Mouse (Mus musculus) forebrain, embryonic 13.5 days (tissue): Measurements from ENCODE around the gene Slc35b2. TPM values are rescaled to one million over a fixed set of nuclear protein-coding genes. Genes with fewer than 3 reads are reported as not detected.

Experiments used
- ATAC-seq: fragments of 200-750 bp; cut with Nextera tagmentation; 2 replicates; pipeline ENCODE4 v1.8.0; 2017
- H3K27ac ChIP-seq: fragments of 300-500 bp; sonication (generic); 2 replicates; pipeline ENCODE4 v1.5.1; 2015; ENCODE audit warnings: inconsistent platforms, mild to moderate bottlenecking, moderate library complexity
- H3K27me3 ChIP-seq: fragments of 300-500 bp; sonication (generic); 2 replicates; pipeline ENCODE4 v1.6.1; 2015; ENCODE audit warnings: mild to moderate bottlenecking, inconsistent platforms
- H3K36me3 ChIP-seq: fragments of 300-500 bp; sonication (generic); 2 replicates; pipeline ENCODE4 v1.6.1; 2015; ENCODE audit warnings: mild to moderate bottlenecking, inconsistent platforms; ENCODE audit not compliant: poor library complexity, severe bottlenecking
- H3K4me1 ChIP-seq: fragments of 300-500 bp; sonication (generic); 2 replicates; pipeline ENCODE4 v1.6.1; 2015; ENCODE audit warnings: inconsistent platforms
- H3K4me2 ChIP-seq: fragments of 300-500 bp; sonication (generic); 2 replicates; pipeline ENCODE4 v1.6.1; 2015; ENCODE audit warnings: inconsistent platforms, mild to moderate bottlenecking, moderate library complexity
- H3K4me3 ChIP-seq: fragments of 300-500 bp; sonication (generic); 2 replicates; pipeline ENCODE4 v1.5.1; 2015; ENCODE audit warnings: mild to moderate bottlenecking, inconsistent platforms
- H3K9ac ChIP-seq: fragments of 300-500 bp; sonication (generic); 2 replicates; pipeline ENCODE4 v1.6.1; 2015; ENCODE audit warnings: mild to moderate bottlenecking, inconsistent platforms
- H3K9me3 ChIP-seq: fragments of 300-500 bp; sonication (generic); replicated peaks from 2 replicates; pipeline ENCODE4 v1.6.1; 2016; ENCODE audit warnings: inconsistent platforms
- WGBS: fragments of 180-500 bp; shearing (Covaris S2); methylation state at CpG from one replicate; pipeline ENCODE4 v1.1.7; 2015; 5-methylcytosine and 5-hydroxymethylcytosine counted together
- polyA plus RNA-seq: library from polyadenylated mRNA; unstranded; fragments of >200 nt; fragmentation: Nextera tagmentation; extraction: Ambion mirVana; gene quantifications from 2 replicates; pipeline ENCODE4 v1.2.1, GENCODE M21; 2015

Gene Slc35b2
- 89.1 and 107 TPM in 2 replicates for polyA plus RNA-seq

GRCm38 (mm10) chr17:45563655-45564530, at the start of gene Slc35b2:
TSS of gene Slc35b2 (plus strand) at chr17:45563874.
- Histone ChIP-seq H3K36me3 (peaks cover 35% of the 10 kb centered on the region), H3K27ac (peak within 1 kb of the TSS; percentile 78), H3K27me3 (no peaks in the 10 kb centered on the region), H3K4me2 (peak within 1 kb of the TSS; percentile 98), H3K4me1 (peaks cover 38% of the 10 kb centered on the region), H3K9me3 (no peaks in the 10 kb centered on the region), H3K9ac (peak within 1 kb of the TSS; percentile 94), H3K4me3 (peak within 1 kb of the TSS; percentile 80)
- WGBS, result under 1% methylated on average over 57 of the region's 61 CpGs
- peak; percentile 87 for ATAC-seq

- WGBS, result 56% methylated on average over 15 of the region's 15 CpGs
- Histone ChIP-seq H3K9me3 (no peaks in the 10 kb centered on the region), H3K27ac (no peak overlapping the region), H3K4me3 (no peak overlapping the region), H3K4me2 (no peak overlapping the region), H3K36me3 (peaks cover 51% of the 10 kb centered on the region), H3K4me1 (peaks cover 3% of the 10 kb centered on the region; the same call in 1 of the 2 replicates), H3K9ac (no peak overlapping the region), H3K27me3 (no peaks in the 10 kb centered on the region)
- ATAC-seq, result no peak
Measured at GRCm38 (mm10) chr17:45515204-45515726, 48.4 kb upstream of the Slc35b2 start.

- 89% methylated on average over 10 of the region's 10 CpGs for WGBS
- Histone ChIP-seq H3K4me3 (no peak overlapping the region), H3K27me3 (no peaks in the 10 kb centered on the region), H3K4me1 (peaks cover 3% of the 10 kb centered on the region; the same call in 1 of the 2 replicates), H3K36me3 (peaks cover 49% of the 10 kb centered on the region), H3K9me3 (no peaks in the 10 kb centered on the region), H3K4me2 (no peak overlapping the region), H3K9ac (no peak overlapping the region), H3K27ac (no peak overlapping the region)
- ATAC-seq, result no peak
Measured at GRCm38 (mm10) chr17:45515806-45516205, 47.9 kb upstream of the Slc35b2 start.

GRCm38 (mm10) chr17:45516488-45516887, 47.2 kb upstream of the Slc35b2 start:
- Histone ChIP-seq H3K4me2 (no peak overlapping the region), H3K36me3 (peaks cover 44% of the 10 kb centered on the region), H3K9me3 (no peaks in the 10 kb centered on the region), H3K9ac (0 out of 2 replicates have a peak overlapping the region, but pooled peaks have one; percentile 16), H3K4me3 (no peak overlapping the region), H3K27me3 (no peaks in the 10 kb centered on the region), H3K4me1 (peaks cover 3% of the 10 kb centered on the region; the same call in 1 of the 2 replicates), H3K27ac (no peak overlapping the region)
- 55% methylated on average over 8 of the region's 8 CpGs for WGBS
- ATAC-seq, result peak; percentile 61

- no peak overlapping the region for H3K27ac ChIP-seq
- H3K9ac ChIP-seq, result 0 out of 2 replicates have a peak overlapping the region, but pooled peaks have one; percentile 16
- peaks cover 44% of the 10 kb centered on the region for H3K36me3 ChIP-seq
- H3K4me2 ChIP-seq, result no peak overlapping the region
- peaks cover 3% of the 10 kb centered on the region; the same call in 1 of the 2 replicates for H3K4me1 ChIP-seq
- H3K4me3 ChIP-seq, result no peak overlapping the region
- 93% methylated on average over 21 of the region's 21 CpGs for WGBS
- ATAC-seq, result no peak; the same call in 1 of the 2 replicates
- H3K27me3 ChIP-seq, result no peaks in the 10 kb centered on the region
- H3K9me3 ChIP-seq, result no peaks in the 10 kb centered on the region
Measured at GRCm38 (mm10) chr17:45517135-45517534, 46.5 kb upstream of the Slc35b2 start.

GRCm38 (mm10) chr17:45517549-45518215, 46.0 kb upstream of the Slc35b2 start:
- no peak overlapping the region for H3K27ac ChIP-seq
- WGBS, result 88% methylated on average over 28 of the region's 28 CpGs
- ATAC-seq, result no peak
- H3K9me3 ChIP-seq, result no peaks in the 10 kb centered on the region
- H3K27me3 ChIP-seq, result no peaks in the 10 kb centered on the region
- H3K36me3 ChIP-seq, result peaks cover 44% of the 10 kb centered on the region
- no peak overlapping the region for H3K4me3 ChIP-seq
- no peak overlapping the region for H3K4me2 ChIP-seq
- no peak overlapping the region for H3K9ac ChIP-seq
- peaks cover 7% of the 10 kb centered on the region for H3K4me1 ChIP-seq

GRCm38 (mm10) chr17:45518766-45519475, 44.8 kb upstream of the Slc35b2 start:
- 85% methylated on average over 12 of the region's 12 CpGs for WGBS
- peak overlapping the region; percentile 35 for H3K27ac ChIP-seq
- H3K4me3 ChIP-seq, result no peak overlapping the region
- H3K9ac ChIP-seq, result no peak overlapping the region
- peaks cover 44% of the 10 kb centered on the region for H3K36me3 ChIP-seq
- no peak overlapping the region for H3K4me2 ChIP-seq
- no peak for ATAC-seq
- peaks cover 15% of the 10 kb centered on the region for H3K4me1 ChIP-seq
- no peaks in the 10 kb centered on the region for H3K27me3 ChIP-seq
- H3K9me3 ChIP-seq, result no peaks in the 10 kb centered on the region

GRCm38 (mm10) chr17:45520136-45520535, 43.5 kb upstream of the Slc35b2 start:
- H3K9ac ChIP-seq, result no peak overlapping the region
- H3K27me3 ChIP-seq, result peaks cover 10% of the 10 kb centered on the region
- H3K36me3 ChIP-seq, result peaks cover 36% of the 10 kb centered on the region
- WGBS, result 86% methylated on average over 11 of the region's 11 CpGs
- no peak overlapping the region for H3K4me3 ChIP-seq
- H3K27ac ChIP-seq, result no peak overlapping the region
- peaks cover 15% of the 10 kb centered on the region for H3K4me1 ChIP-seq
- no peaks in the 10 kb centered on the region for H3K9me3 ChIP-seq
- no peak for ATAC-seq
- H3K4me2 ChIP-seq, result no peak overlapping the region

GRCm38 (mm10) chr17:45523263-45523662, 40.4 kb upstream of the Slc35b2 start, which contains the start of gene Tcte1:
TSS of gene Tcte1 (plus strand) at chr17:45523434.
- H3K9ac ChIP-seq, result peak within 1 kb of the TSS; percentile 65
- peaks cover 22% of the 10 kb centered on the region for H3K27me3 ChIP-seq
- peak within 1 kb of the TSS; percentile 70 for H3K4me2 ChIP-seq
- peak; percentile 89 for ATAC-seq
- no peak within 1 kb of the TSS for H3K27ac ChIP-seq
- peaks cover 12% of the 10 kb centered on the region for H3K4me1 ChIP-seq
- under 1% methylated on average over 21 of the region's 21 CpGs for WGBS
- peaks cover 22% of the 10 kb centered on the region for H3K36me3 ChIP-seq
- H3K9me3 ChIP-seq, result no peaks in the 10 kb centered on the region
- H3K4me3 ChIP-seq, result peak within 1 kb of the TSS; percentile 38

- Histone ChIP-seq H3K4me1 (peaks cover 12% of the 10 kb centered on the region), H3K4me2 (no peak overlapping the region), H3K9me3 (no peaks in the 10 kb centered on the region), H3K36me3 (peaks cover 7% of the 10 kb centered on the region), H3K4me3 (no peak overlapping the region), H3K27me3 (peaks cover 30% of the 10 kb centered on the region), H3K9ac (no peak overlapping the region), H3K27ac (no peak overlapping the region)
- no peak for ATAC-seq
- 75% methylated on average over 4 of the region's 4 CpGs for WGBS
Measured at GRCm38 (mm10) chr17:45524961-45525360, 38.7 kb upstream of the Slc35b2 start.

- no peaks in the 10 kb centered on the region for H3K36me3 ChIP-seq
- H3K27me3 ChIP-seq, result peaks cover 37% of the 10 kb centered on the region
- ATAC-seq, result no peak
- 21% methylated on average over 5 of the region's 5 CpGs for WGBS
- H3K4me2 ChIP-seq, result no peak overlapping the region
- H3K9ac ChIP-seq, result no peak overlapping the region
- H3K4me3 ChIP-seq, result no peak overlapping the region
- no peaks in the 10 kb centered on the region for H3K9me3 ChIP-seq
- no peak overlapping the region for H3K27ac ChIP-seq
- H3K4me1 ChIP-seq, result peaks cover 17% of the 10 kb centered on the region
Measured at GRCm38 (mm10) chr17:45526571-45526970, 37.1 kb upstream of the Slc35b2 start.
